Mouse (Mus musculus) intestine, embryonic 14.5 days (tissue): ENCODE measurements at regions not wholly inside any gene's neighbourhood (a gene's known extent, or its start where the extent isn't known, plus 50 kb on each side); places are given as distances from the start of the nearest gene placed in this dataset.

Experiments used
- ATAC-seq: fragments of 200-750 bp; cut with Nextera tagmentation; replicated peaks from 2 replicates; pipeline ENCODE4 v1.8.0; 2017; ENCODE audit warnings: low read depth, moderate number of reproducible peaks, moderate TSS enrichment, moderate library complexity; ENCODE audit not compliant: low FRiP score, low TSS enrichment
- DNase-seq: peaks from one replicate; pipeline ENCODE4 v3.0.0-alpha.2; 2018; ENCODE audit warnings: low spot score
- H3K27ac ChIP-seq: fragments of 300-500 bp; sonication (generic); 2 replicates; pipeline ENCODE4 v1.5.1; 2014; ENCODE audit warnings: low read depth, mild to moderate bottlenecking, control low read depth
- H3K27me3 ChIP-seq: fragments of 300-500 bp; sonication (generic); replicated peaks from 2 replicates; pipeline ENCODE4 v1.6.1; 2014; ENCODE audit warnings: low read length, control low read depth; ENCODE audit not compliant: control insufficient read depth, insufficient read depth
- H3K36me3 ChIP-seq: fragments of 300-500 bp; sonication (generic); 2 replicates; pipeline ENCODE4 v1.6.1; 2014; ENCODE audit warnings: low read length, control low read depth; ENCODE audit not compliant: control insufficient read depth, insufficient read depth
- H3K4me1 ChIP-seq: fragments of 300-500 bp; sonication (generic); replicated peaks from 2 replicates; pipeline ENCODE4 v1.6.1; 2014; ENCODE audit warnings: low read length, control low read depth, mixed read lengths; ENCODE audit not compliant: control insufficient read depth, insufficient read depth
- H3K4me2 ChIP-seq: fragments of 300-500 bp; sonication (generic); 2 replicates; pipeline ENCODE4 v1.6.1; 2014; ENCODE audit warnings: low read length
- H3K4me3 ChIP-seq: fragments of 300-500 bp; sonication (generic); 2 replicates; pipeline ENCODE4 v1.5.1; 2014; ENCODE audit warnings: low read depth, low read length, control low read depth, mixed read lengths
- H3K9ac ChIP-seq: fragments of 300-500 bp; sonication (generic); 2 replicates; pipeline ENCODE4 v1.6.1; 2014; ENCODE audit warnings: mild to moderate bottlenecking, low read length
- H3K9me3 ChIP-seq: fragments of 300-500 bp; sonication (generic); 2 replicates; pipeline ENCODE4 v1.6.1; 2016; ENCODE audit warnings: low read length, control low read depth; ENCODE audit not compliant: control insufficient read depth
- WGBS: fragments of 180-500 bp; shearing (Covaris S2); extraction: QIAGEN DNeasy Blood & Tissue Kit; methylation state at CpG from one replicate; pipeline ENCODE4 v1.1.7; 2014; 5-methylcytosine and 5-hydroxymethylcytosine counted together

- Histone ChIP-seq H3K9ac (no peak overlapping the region), H3K36me3 (no peaks in the 10 kb centered on the region), H3K4me2 (no peak overlapping the region), H3K4me1 (no peaks in the 10 kb centered on the region), H3K4me3 (no peak overlapping the region), H3K9me3 (no peaks in the 10 kb centered on the region), H3K27me3 (no peaks in the 10 kb centered on the region), H3K27ac (no peak overlapping the region)
- ATAC-seq (no peak), DNase-seq (no peak)
- 60% methylated on average over 2 of the region's 2 CpGs for WGBS
Observed at GRCm38 (mm10) chr12:90664436-90664835, 73.8 kb downstream of the Dio2 start.

- WGBS, result 82% methylated on average over 5 of the region's 5 CpGs
- Histone ChIP-seq H3K9ac (no peak overlapping the region), H3K4me2 (no peak overlapping the region), H3K27ac (no peak overlapping the region), H3K4me1 (no peaks in the 10 kb centered on the region), H3K4me3 (no peak overlapping the region), H3K36me3 (no peaks in the 10 kb centered on the region), H3K9me3 (no peaks in the 10 kb centered on the region), H3K27me3 (no peaks in the 10 kb centered on the region)
- no peak for DNase-seq
- no peak for ATAC-seq
Observed at GRCm38 (mm10) chr12:90645452-90645851, 92.8 kb downstream of the Dio2 start.

GRCm38 (mm10) chr12:90643891-90644290, 94.3 kb downstream of the Dio2 start:
- H3K4me3 ChIP-seq, result no peak overlapping the region
- H3K36me3 ChIP-seq, result no peaks in the 10 kb centered on the region
- no peaks in the 10 kb centered on the region for H3K27me3 ChIP-seq
- no peak overlapping the region for H3K9ac ChIP-seq
- no peaks in the 10 kb centered on the region for H3K9me3 ChIP-seq
- ATAC-seq (0 out of 2 replicates have a peak, but pooled peaks have one; percentile 47), DNase-seq (no peak)
- H3K27ac ChIP-seq, result no peak overlapping the region
- H3K4me2 ChIP-seq, result no peak overlapping the region
- no peaks in the 10 kb centered on the region for H3K4me1 ChIP-seq
- WGBS, result 13% methylated on average over 1 of the region's 1 CpGs

DNA sequence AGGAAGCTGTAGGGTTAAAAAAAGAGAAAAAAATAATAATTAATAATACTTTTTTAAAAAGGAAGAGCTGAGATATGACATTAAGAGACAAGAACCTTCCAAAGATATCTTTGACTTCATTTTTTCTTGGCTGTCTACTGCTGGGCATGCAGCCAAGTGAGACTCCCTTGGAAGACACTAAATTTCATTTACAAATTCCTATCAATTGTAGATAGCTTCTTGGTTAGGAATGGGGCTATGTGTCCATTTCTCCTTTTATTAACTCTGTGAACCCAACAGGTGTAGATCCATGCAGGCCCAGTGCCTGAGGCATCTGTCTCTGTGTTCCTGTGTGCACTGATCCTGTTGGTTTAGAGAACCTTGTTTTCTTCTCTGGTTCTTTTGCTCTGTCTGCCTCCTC, 113.4 kb downstream of the Dio2 start:
- Histone ChIP-seq H3K4me1 (no peaks in the 10 kb centered on the region), H3K4me2 (no peak overlapping the region), H3K36me3 (no peaks in the 10 kb centered on the region), H3K9ac (no peak overlapping the region), H3K27ac (no peak overlapping the region), H3K27me3 (no peaks in the 10 kb centered on the region), H3K4me3 (no peak overlapping the region), H3K9me3 (no peaks in the 10 kb centered on the region)
- DNase-seq (no peak), ATAC-seq (no peak)

DNA sequence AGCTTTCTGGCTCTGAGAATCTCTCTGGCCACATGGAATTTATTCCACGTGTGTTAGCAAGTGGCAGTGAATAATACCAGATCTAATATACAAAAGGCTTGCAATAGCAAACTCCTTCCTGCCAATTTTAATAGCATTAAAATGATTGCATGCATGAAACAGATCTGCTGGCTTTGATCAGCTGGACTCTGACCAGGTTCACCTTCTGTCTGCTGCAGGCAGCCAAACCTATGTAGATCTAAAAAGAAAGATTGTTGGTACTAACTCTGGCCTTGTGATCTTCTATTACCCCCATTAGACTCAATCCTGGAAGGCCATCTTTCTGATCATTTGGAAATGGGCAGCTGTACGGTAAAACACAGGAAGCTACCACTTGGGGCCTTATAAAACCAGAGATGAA, 114.8 kb downstream of the Dio2 start:
- no peak for ATAC-seq
- Histone ChIP-seq H3K4me1 (no peaks in the 10 kb centered on the region), H3K9ac (no peak overlapping the region), H3K27me3 (no peaks in the 10 kb centered on the region), H3K4me3 (no peak overlapping the region), H3K9me3 (no peaks in the 10 kb centered on the region), H3K36me3 (no peaks in the 10 kb centered on the region), H3K27ac (no peak overlapping the region), H3K4me2 (no peak overlapping the region)
- DNase-seq, result no peak
- 76% methylated on average over 2 of the region's 2 CpGs for WGBS

DNA sequence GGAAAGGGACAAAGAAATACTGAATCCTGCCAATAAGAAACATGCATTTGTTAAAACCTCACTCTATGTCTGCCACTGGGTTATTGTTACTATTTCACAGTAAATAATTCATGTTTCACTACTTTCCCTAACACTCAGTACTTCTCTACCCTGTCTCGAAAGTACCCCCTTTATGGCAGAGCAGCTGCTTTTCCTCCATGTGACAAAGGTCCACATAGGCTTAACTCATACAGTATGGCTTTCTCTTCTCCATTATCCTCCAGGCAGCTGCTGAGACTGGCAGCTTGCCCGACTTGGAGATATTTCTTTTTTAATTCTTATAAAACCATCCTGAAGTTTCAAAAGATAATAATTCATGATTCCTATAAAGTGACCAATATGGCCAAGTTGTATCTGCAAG, 129.4 kb downstream of the Dio2 start:
- 59% methylated on average over 2 of the region's 2 CpGs for WGBS
- no peak for DNase-seq
- H3K9me3 ChIP-seq, result no peaks in the 10 kb centered on the region
- no peak overlapping the region for H3K4me3 ChIP-seq
- H3K27me3 ChIP-seq, result no peaks in the 10 kb centered on the region
- no peak overlapping the region for H3K4me2 ChIP-seq
- no peak overlapping the region for H3K27ac ChIP-seq
- no peak overlapping the region for H3K9ac ChIP-seq
- ATAC-seq, result no peak
- no peaks in the 10 kb centered on the region for H3K36me3 ChIP-seq
- H3K4me1 ChIP-seq, result no peaks in the 10 kb centered on the region

GRCm38 (mm10) chr12:90607894-90608293, 130.3 kb downstream of the Dio2 start:
- H3K4me1 ChIP-seq, result no peaks in the 10 kb centered on the region
- DNase-seq (no peak), ATAC-seq (no peak)
- H3K9ac ChIP-seq, result no peak overlapping the region
- no peaks in the 10 kb centered on the region for H3K36me3 ChIP-seq
- no peaks in the 10 kb centered on the region for H3K27me3 ChIP-seq
- H3K27ac ChIP-seq, result no peak overlapping the region
- WGBS, result 67% methylated on average over 6 of the region's 6 CpGs
- H3K4me3 ChIP-seq, result no peak overlapping the region
- no peaks in the 10 kb centered on the region for H3K9me3 ChIP-seq
- H3K4me2 ChIP-seq, result no peak overlapping the region

GRCm38 (mm10) chr12:90580006-90580405, 158.2 kb downstream of the Dio2 start:
- no peak overlapping the region for H3K27ac ChIP-seq
- H3K4me1 ChIP-seq, result no peaks in the 10 kb centered on the region
- H3K4me3 ChIP-seq, result no peak overlapping the region
- no peaks in the 10 kb centered on the region for H3K36me3 ChIP-seq
- no peaks in the 10 kb centered on the region for H3K27me3 ChIP-seq
- no peak for ATAC-seq
- WGBS, result 89% methylated on average over 3 of the region's 3 CpGs
- no peaks in the 10 kb centered on the region for H3K9me3 ChIP-seq
- H3K4me2 ChIP-seq, result no peak overlapping the region
- DNase-seq, result no peak
- H3K9ac ChIP-seq, result no peak overlapping the region

DNA sequence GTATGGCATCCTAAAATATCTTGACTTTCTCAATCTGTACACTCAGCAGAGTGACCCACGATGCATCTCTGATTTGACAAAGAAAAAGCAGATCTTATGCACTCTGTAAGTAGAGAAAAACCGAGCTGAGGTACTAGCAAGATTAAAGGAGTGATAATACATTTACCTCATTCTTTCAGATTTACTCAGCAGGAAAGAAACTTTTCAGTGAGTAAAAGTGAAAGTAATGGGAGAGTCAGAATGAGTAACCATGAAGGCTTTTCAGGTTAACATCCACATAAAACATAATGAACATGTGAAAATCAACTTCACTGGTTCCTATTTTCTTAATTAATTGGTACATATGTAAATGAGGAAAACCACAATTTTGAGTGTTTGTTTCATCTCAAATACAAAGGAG, 162.1 kb downstream of the Dio2 start:
- H3K27me3 ChIP-seq, result no peaks in the 10 kb centered on the region
- 66% methylated on average over 2 of the region's 2 CpGs for WGBS
- H3K27ac ChIP-seq, result no peak overlapping the region
- no peak overlapping the region for H3K9ac ChIP-seq
- H3K4me1 ChIP-seq, result no peaks in the 10 kb centered on the region
- DNase-seq (no peak), ATAC-seq (no peak)
- no peak overlapping the region for H3K4me3 ChIP-seq
- no peaks in the 10 kb centered on the region for H3K9me3 ChIP-seq
- H3K36me3 ChIP-seq, result no peaks in the 10 kb centered on the region
- H3K4me2 ChIP-seq, result no peak overlapping the region
